Mouse (Mus musculus): ENCODE measurements around the gene Dcakd. TPM values are rescaled to one million over a fixed set of nuclear protein-coding genes. Genes with fewer than 3 reads are reported as not detected.

The Dcakd gene
- total RNA-seq, 1 experiment, result 43.7 TPM

GRCm38 (mm10) chr11:103074121-103074650 is 46.1 kb upstream of the Dcakd start:
- Histone ChIP-seq H3K9me3 (ENCODE audit: control insufficient read depth, insufficient read depth, low read depth, low read length) (no peaks in the 10 kb centered on the region), H3K4me3 (ENCODE audit: insufficient read depth in 1 of 2, low read depth in 1 of 2, low read length in 2 of 2, poor library complexity in 1 of 2, severe bottlenecking in 1 of 2) (no peak overlapping the region), H3K36me3 (ENCODE audit: control insufficient read depth, insufficient read depth, low read length, poor library complexity, severe bottlenecking) (peaks cover 17% of the 10 kb centered on the region; the same call in 1 of the 2 replicates), H3K27ac (ENCODE audit: insufficient read depth, low read depth, low read length, poor library complexity, severe bottlenecking) (no peak overlapping the region), H3K9ac (ENCODE audit: insufficient read depth, low read depth, low read length, poor library complexity, severe bottlenecking) (no peak overlapping the region), H3K4me1 (ENCODE audit: control insufficient read depth in 2 of 2, insufficient read depth in 2 of 2, low read length in 2 of 2, poor library complexity in 1 of 2) (peaks cover 0 to 11% of the 10 kb centered on the region in 2 experiments; a peak in 1 of 4 replicates)
- in situ Hi-C loops (cut with MboI; ENCODE audit: low sequenced_read_pairs in 2 of 2, unreplicated experiment in 2 of 2), result no loop called here
- no peak for DNase-seq (ENCODE audit: low read depth, low spot score)
- TF ChIP-seq ZC3H11A (IDR thresholded peaks at IDR 0.05; ENCODE audit: borderline replicate concordance, low read depth, low read length), result no peak
- no peak for TF ChIP-seq CHD2 (IDR thresholded peaks at IDR 0.05; ENCODE audit: low read depth, low read length)
- TF ChIP-seq ZNF384 (IDR thresholded peaks at IDR 0.05; ENCODE audit: low read depth, low read length), result no peak
- TF ChIP-seq MAFK (IDR thresholded peaks at IDR 0.05; ENCODE audit: insufficient read depth, low read depth, low read length), result no peak
- TF ChIP-seq HCFC1 (IDR thresholded peaks at IDR 0.05; ENCODE audit: borderline replicate concordance, insufficient read depth, low read length), result no peak

- TF ChIP-seq CHD2 (IDR thresholded peaks at IDR 0.05; ENCODE audit: low read depth, low read length) (no peak), ZNF384 (IDR thresholded peaks at IDR 0.05; ENCODE audit: low read depth, low read length) (no peak), HCFC1 (IDR thresholded peaks at IDR 0.05; ENCODE audit: borderline replicate concordance, insufficient read depth, low read length) (no peak), ZC3H11A (IDR thresholded peaks at IDR 0.05; ENCODE audit: borderline replicate concordance, low read depth, low read length) (no peak), MAFK (IDR thresholded peaks at IDR 0.05; ENCODE audit: insufficient read depth, low read depth, low read length) (no peak)
- Histone ChIP-seq H3K4me1 (ENCODE audit: control insufficient read depth in 2 of 2, insufficient read depth in 2 of 2, low read length in 2 of 2, poor library complexity in 1 of 2) (peaks cover 0 to 11% of the 10 kb centered on the region in 2 experiments; a peak in 1 of 4 replicates), H3K27ac (ENCODE audit: insufficient read depth, low read depth, low read length, poor library complexity, severe bottlenecking) (no peak overlapping the region), H3K9me3 (ENCODE audit: control insufficient read depth, insufficient read depth, low read depth, low read length) (no peaks in the 10 kb centered on the region), H3K36me3 (ENCODE audit: control insufficient read depth, insufficient read depth, low read length, poor library complexity, severe bottlenecking) (peaks cover 23% of the 10 kb centered on the region; the same call in 1 of the 2 replicates), H3K9ac (ENCODE audit: insufficient read depth, low read depth, low read length, poor library complexity, severe bottlenecking) (no peak overlapping the region), H3K4me3 (ENCODE audit: insufficient read depth in 1 of 2, low read depth in 1 of 2, low read length in 2 of 2, poor library complexity in 1 of 2, severe bottlenecking in 1 of 2) (no peak overlapping the region)
- in situ Hi-C loops (cut with MboI; ENCODE audit: low sequenced_read_pairs in 2 of 2, unreplicated experiment in 2 of 2), result no loop called here
- DNase-seq (ENCODE audit: low read depth, low spot score), result no peak
Measured at GRCm38 (mm10) chr11:103073671-103074070, 45.5 kb upstream of the Dcakd start.

- no peak for DNase-seq (ENCODE audit: low read depth, low spot score)
- in situ Hi-C loops (cut with MboI; ENCODE audit: low sequenced_read_pairs in 2 of 2, unreplicated experiment in 2 of 2), result no loop called here
- Histone ChIP-seq H3K9ac (ENCODE audit: insufficient read depth, low read depth, low read length, poor library complexity, severe bottlenecking) (no peak overlapping the region), H3K27ac (ENCODE audit: insufficient read depth, low read depth, low read length, poor library complexity, severe bottlenecking) (no peak overlapping the region), H3K36me3 (ENCODE audit: control insufficient read depth, insufficient read depth, low read length, poor library complexity, severe bottlenecking) (peaks cover 42% of the 10 kb centered on the region), H3K9me3 (ENCODE audit: control insufficient read depth, insufficient read depth, low read depth, low read length) (no peaks in the 10 kb centered on the region), H3K4me3 (ENCODE audit: insufficient read depth in 1 of 2, low read depth in 1 of 2, low read length in 2 of 2, poor library complexity in 1 of 2, severe bottlenecking in 1 of 2) (no peak overlapping the region), H3K4me1 (ENCODE audit: control insufficient read depth in 2 of 2, insufficient read depth in 2 of 2, low read length in 2 of 2, poor library complexity in 1 of 2) (peaks cover 3 to 17% of the 10 kb centered on the region in 2 experiments; a peak in 2 of 4 replicates)
- no peak for TF ChIP-seq ZNF384 (IDR thresholded peaks at IDR 0.05; ENCODE audit: low read depth, low read length)
- no peak for TF ChIP-seq HCFC1 (IDR thresholded peaks at IDR 0.05; ENCODE audit: borderline replicate concordance, insufficient read depth, low read length)
- no peak for TF ChIP-seq CHD2 (IDR thresholded peaks at IDR 0.05; ENCODE audit: low read depth, low read length)
- TF ChIP-seq ZC3H11A (IDR thresholded peaks at IDR 0.05; ENCODE audit: borderline replicate concordance, low read depth, low read length), result no peak
- TF ChIP-seq MAFK (IDR thresholded peaks at IDR 0.05; ENCODE audit: insufficient read depth, low read depth, low read length), result no peak
Measured at GRCm38 (mm10) chr11:103070322-103070880, 42.3 kb upstream of the Dcakd start.

GRCm38 (mm10) chr11:103069731-103070130 is 41.6 kb upstream of the Dcakd start:
- H3K9me3 ChIP-seq (ENCODE audit: control insufficient read depth, insufficient read depth, low read depth, low read length), result no peaks in the 10 kb centered on the region
- H3K4me3 ChIP-seq (ENCODE audit: insufficient read depth in 1 of 2, low read depth in 1 of 2, low read length in 2 of 2, poor library complexity in 1 of 2, severe bottlenecking in 1 of 2), result no peak overlapping the region
- TF ChIP-seq HCFC1 (IDR thresholded peaks at IDR 0.05; ENCODE audit: borderline replicate concordance, insufficient read depth, low read length), result no peak
- TF ChIP-seq ZC3H11A (IDR thresholded peaks at IDR 0.05; ENCODE audit: borderline replicate concordance, low read depth, low read length), result no peak
- no peak for TF ChIP-seq MAFK (IDR thresholded peaks at IDR 0.05; ENCODE audit: insufficient read depth, low read depth, low read length)
- no peak overlapping the region for H3K9ac ChIP-seq (ENCODE audit: insufficient read depth, low read depth, low read length, poor library complexity, severe bottlenecking)
- in situ Hi-C loops (cut with MboI; ENCODE audit: low sequenced_read_pairs in 2 of 2, unreplicated experiment in 2 of 2), result no loop called here
- peaks cover 3 to 14% of the 10 kb centered on the region in 2 experiments; a peak in 2 of 4 replicates for H3K4me1 ChIP-seq (ENCODE audit: control insufficient read depth in 2 of 2, insufficient read depth in 2 of 2, low read length in 2 of 2, poor library complexity in 1 of 2)
- H3K36me3 ChIP-seq (ENCODE audit: control insufficient read depth, insufficient read depth, low read length, poor library complexity, severe bottlenecking), result peaks cover 47% of the 10 kb centered on the region
- DNase-seq (ENCODE audit: low read depth, low spot score), result no peak
- H3K27ac ChIP-seq (ENCODE audit: insufficient read depth, low read depth, low read length, poor library complexity, severe bottlenecking), result no peak overlapping the region

Measured in ES-E14 (cell line).